16 mouse cellular contexts compared by ENCODE assay signal in genomic region chr11:90136307-90136706, GRCm38 (mm10).
"Had no signal": no experiment of that assay in that cellular context is flagged by ENCODE, and none has a peak within 500 bp of the region (broad histone marks: within the 10 kb centered on the region; RNA-seq: fewer than 3 reads in every experiment).

No protein-coding gene starts in this region.

- H3K9ac ChIP-seq: neural tube, embryonic 13.5 days; neural tube, embryonic 15.5 days; stomach, embryonic 15.5 days had no signal

- H3K36me3 ChIP-seq: neural tube, embryonic 13.5 days; neural tube, embryonic 15.5 days; stomach, embryonic 15.5 days had no signal

- H3K27ac ChIP-seq: neural tube, embryonic 13.5 days; neural tube, embryonic 15.5 days; stomach, embryonic 15.5 days; stomach, postnatal 0 days had no signal

- H3K4me1 ChIP-seq: neural tube, embryonic 13.5 days; neural tube, embryonic 15.5 days; stomach, embryonic 15.5 days had no signal

- H3K4me2 ChIP-seq: neural tube, embryonic 13.5 days; neural tube, embryonic 15.5 days; stomach, embryonic 15.5 days had no signal

- H3K9me3 ChIP-seq: neural tube, embryonic 13.5 days; neural tube, embryonic 15.5 days; stomach, embryonic 15.5 days had no signal

- H3K4me3 ChIP-seq: neural tube, embryonic 13.5 days; neural tube, embryonic 15.5 days; stomach, embryonic 15.5 days had no signal

- H3K27me3 ChIP-seq: neural tube, embryonic 13.5 days; neural tube, embryonic 15.5 days; stomach, embryonic 15.5 days had no signal

- DNase-seq: retina, postnatal 1 day; right cerebral cortex, adult 18-20 months; right cerebral cortex, postnatal 14 days; right cerebral cortex, postnatal 25 days; right cerebral cortex, postnatal 4 days; spleen, adult 18-20 months; thymus, adult 18-20 months; thymus, adult 2 months; thymus, postnatal 14 days; thymus, postnatal 25 days; thymus, postnatal 36 days; thymus, postnatal 4 days had no signal
